Mouse (Mus musculus) neural tube, embryonic 14.5 days (tissue): ENCODE measurements around the gene Gm10197. TPM values are rescaled to one million over a fixed set of nuclear protein-coding genes. Genes with fewer than 3 reads are reported as not detected.

Experiments
- polyA plus RNA-seq: library from polyadenylated mRNA; unstranded; fragments of >200 nt; fragmentation: Nextera tagmentation; extraction: Ambion mirVana; gene quantifications from 2 replicates; pipeline ENCODE4 v1.2.1, GENCODE M21; 2014

Gene Gm10197
- polyA plus RNA-seq, 1 experiment from 2014 or later = 8.7 TPM

Other genes with a start within 250 kb of the Gm10197 start
- 26.3 and 39.8 TPM in 2 replicates for gene Add3, start 231.3 kb downstream of the Gm10197 start, polyA plus RNA-seq
- gene Mxi1, start 61.2 kb downstream of the Gm10197 start, polyA plus RNA-seq = 41.8 and 57.5 TPM in 2 replicates
- 34.6 and 40.2 TPM in 2 replicates for gene Smndc1, start 18.8 kb upstream of the Gm10197 start, polyA plus RNA-seq
- 2.4 and 2.7 TPM in 2 replicates for gene Dusp5, start 157.3 kb upstream of the Gm10197 start, polyA plus RNA-seq
- gene Nutf2-ps1, start 217.3 kb upstream of the Gm10197 start, polyA plus RNA-seq = 203 and 206 TPM in 2 replicates
- 57.0 and 60.6 TPM in 2 replicates for gene Smc3, start 228.6 kb upstream of the Gm10197 start, polyA plus RNA-seq